Mouse (Mus musculus): Measurements from ENCODE around the gene Gm10721. TPM values are rescaled to one million over a fixed set of nuclear protein-coding genes. Genes with fewer than 3 reads are reported as not detected.

Gene Gm10721
- polyA plus RNA-seq (2012; rRNA removed), result not detected in 2 replicates

DNA sequence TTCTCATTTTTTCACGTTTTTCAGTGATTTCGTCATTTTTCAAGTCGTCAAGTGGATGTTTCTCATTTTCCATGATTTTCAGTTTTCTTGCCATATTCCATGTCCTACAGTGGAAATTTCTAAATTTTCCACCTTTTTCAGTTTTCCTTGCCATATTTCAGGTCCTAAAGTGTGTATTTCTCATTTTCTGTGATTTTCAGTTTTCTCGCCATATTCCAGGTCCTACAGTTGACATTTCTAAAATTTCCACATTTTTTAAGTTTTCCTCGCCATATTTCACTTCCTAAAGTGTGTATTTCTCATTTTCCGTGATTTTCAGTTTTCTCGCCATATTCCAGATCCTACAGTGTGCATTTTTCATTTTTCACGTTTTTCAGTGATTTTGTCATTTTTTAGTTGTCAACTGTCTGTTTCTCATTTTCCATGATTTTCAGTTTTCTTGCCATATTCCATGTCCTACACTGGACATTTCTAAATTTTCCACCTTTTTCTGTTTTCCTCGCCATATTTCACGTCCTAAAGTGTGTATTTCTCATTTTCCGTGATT lies at the start of gene Gm10721:
TSS of gene Gm10721 (plus strand) at position 408 of the 547 bp plus-strand sequence.

DNA sequence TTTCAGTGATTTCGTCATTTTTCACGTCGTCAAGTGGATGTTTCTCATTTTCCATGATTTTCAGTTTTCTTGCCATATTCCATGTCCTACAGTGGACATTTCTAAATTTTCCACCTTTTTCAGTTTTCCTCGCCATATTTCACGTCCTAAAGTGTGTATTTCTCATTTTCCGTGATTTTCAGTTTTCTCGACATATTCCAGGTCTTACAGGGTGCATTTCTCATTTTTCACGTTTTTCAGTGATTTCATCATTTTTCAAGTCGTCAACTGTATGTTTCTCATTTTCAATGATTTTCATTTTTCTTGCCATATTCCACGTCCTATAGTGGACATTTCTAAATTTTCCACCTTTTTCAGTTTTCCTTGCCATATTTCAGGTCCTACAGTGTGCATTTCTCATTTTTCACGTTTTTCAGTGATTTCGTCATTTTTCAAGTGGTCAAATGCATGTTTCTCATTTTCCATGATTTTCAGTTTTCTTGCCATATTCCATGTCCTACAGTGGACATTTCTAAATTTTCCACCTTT lies 12.4 kb upstream of the Gm10721 start, which contains the start of gene Gm10722:
TSS of gene Gm10722 (plus strand) at position 478 of the 528 bp plus-strand sequence.

DNA sequence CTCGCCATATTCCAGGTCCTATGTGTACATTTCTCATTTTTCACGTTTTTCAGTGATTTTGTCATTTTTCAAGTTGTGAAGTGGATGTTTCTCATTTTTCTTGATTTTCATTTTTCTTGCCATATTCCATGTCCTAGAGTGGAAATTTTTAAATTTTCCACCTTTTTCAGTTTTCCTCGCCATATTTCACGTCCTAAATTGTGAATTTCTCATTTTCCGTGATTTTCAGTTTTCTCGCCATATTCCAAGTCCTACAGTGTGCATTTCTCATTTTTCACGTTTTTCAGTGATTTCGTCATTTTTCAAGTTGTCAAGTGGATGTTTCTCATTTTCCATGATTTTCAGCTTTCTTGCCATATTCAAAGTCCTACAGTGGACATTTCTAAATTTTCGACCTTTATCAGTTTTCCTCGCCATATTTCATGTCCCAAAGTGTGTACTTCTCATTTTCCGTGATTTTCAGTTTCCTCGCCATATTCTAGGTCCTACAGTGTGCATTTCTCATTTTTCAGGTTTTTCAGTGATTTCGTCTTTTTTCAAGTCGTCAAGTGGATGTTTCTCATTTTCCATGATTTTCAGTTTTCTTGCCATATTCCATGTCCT lies 10.0 kb upstream of the Gm10721 start, which contains the start of gene Gm11168:
TSS of gene Gm11168 (plus strand) at position 553 of the 603 bp plus-strand sequence.

DNA sequence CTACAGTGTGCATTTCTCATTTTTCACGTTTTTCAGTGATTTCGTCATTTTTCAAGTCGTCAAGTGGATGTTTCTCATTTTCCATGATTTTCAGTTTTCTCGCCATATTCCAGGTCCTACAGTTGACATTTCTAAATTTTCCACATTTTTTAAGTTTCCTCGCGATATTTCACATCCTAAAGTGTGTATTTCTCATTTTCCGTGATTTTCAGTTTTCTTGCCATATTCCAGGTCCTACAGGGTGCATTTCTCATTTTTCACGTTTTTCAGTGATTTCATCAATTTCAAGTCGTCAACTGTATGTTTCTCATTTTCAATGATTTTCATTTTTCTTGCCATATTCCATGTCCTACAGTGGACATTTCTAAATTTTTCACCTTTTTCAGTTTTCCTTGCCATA lies 2.4 kb downstream of the Gm10721 start, which contains the start of gene Gm10720:
TSS of gene Gm10720 (plus strand) at position 301 of the 400 bp plus-strand sequence.

DNA sequence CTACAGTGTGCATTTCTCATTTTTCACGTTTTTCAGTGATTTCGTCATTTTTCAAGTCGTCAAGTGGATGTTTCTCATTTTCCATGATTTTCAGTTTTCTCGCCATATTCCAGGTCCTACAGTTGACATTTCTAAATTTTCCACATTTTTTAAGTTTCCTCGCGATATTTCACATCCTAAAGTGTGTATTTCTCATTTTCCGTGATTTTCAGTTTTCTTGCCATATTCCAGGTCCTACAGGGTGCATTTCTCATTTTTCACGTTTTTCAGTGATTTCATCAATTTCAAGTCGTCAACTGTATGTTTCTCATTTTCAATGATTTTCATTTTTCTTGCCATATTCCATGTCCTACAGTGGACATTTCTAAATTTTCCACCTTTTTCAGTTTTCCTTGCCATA lies 4.2 kb downstream of the Gm10721 start, which contains the start of gene Gm10719:
TSS of gene Gm10719 (plus strand) at position 301 of the 400 bp plus-strand sequence.

DNA sequence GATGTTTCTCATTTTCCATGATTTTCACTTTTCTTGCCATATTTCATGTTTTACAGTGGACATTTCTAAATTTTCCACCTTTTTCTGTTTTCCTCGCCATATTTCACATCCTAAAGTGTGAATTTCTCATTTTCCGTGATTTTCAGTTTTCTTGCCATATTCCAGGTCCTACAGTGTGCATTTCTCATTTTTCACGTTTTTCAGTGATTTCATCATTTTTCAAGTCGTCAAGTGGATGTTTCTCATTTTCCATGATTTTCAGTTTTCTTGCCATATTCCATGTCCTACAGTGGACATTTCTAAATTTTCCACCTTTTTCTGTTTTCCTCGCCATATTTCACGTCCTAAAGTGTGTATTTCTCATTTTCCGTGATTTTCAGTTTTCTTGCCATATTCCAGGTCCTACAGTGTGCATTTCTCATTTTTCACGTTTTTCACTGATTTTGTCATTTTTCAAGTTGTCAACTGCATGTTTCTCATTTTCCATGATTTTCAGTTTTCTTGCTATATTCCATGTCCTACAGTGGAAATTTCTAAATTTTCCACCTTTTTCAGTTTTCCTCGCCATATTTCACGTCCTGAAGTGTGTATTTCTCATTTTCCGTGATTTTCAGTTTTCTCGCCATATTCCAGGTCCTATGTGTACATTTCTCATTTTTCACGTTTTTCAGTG lies 10.5 kb downstream of the Gm10721 start, which contains the start of gene Gm10718:
TSS of gene Gm10718 (plus strand) at position 236 of the 673 bp plus-strand sequence.

DNA sequence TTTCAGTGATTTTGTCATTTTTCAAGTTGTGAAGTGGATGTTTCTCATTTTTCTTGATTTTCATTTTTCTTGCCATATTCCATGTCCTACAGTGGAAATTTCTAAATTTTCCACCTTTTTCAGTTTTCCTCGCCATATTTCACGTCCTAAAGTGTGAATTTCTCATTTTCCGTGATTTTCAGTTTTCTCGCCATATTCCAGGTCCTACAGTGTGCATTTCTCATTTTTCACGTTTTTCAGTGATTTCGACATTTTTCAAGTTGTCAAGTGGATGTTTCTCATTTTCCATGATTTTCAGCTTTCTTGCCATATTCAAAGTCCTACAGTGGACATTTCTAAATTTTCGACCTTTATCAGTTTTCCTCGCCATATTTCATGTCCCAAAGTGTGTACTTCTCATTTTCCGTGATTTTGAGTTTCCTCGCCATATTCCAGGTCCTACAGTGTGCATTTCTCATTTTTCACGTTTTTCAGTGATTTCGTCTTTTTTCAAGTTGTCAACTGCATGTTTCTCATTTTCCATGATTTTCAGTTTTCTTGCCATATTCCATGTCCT lies 12.1 kb downstream of the Gm10721 start, which contains the start of gene Gm10717:
TSS of gene Gm10717 (plus strand) at position 506 of the 556 bp plus-strand sequence.

DNA sequence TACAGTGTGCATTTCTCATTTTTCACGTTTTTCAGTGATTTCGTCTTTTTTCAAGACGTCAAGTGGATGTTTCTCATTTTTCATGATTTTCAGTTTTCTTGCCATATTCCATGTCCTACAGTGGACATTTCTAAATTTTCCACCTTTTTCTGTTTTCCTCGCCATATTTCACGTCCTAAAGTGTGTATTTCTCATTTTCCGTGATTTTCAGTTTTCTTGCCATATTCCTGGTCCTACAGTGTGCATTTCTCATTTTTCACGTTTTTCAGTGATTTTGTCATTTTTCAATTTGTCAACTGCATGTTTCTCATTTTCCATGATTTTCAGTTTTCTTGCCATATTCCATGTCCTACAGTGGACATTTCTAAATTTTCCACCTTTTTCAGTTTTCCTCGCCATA lies 21.4 kb downstream of the Gm10721 start, which contains the start of gene Gm17535:
TSS of gene Gm17535 (plus strand) at position 301 of the 400 bp plus-strand sequence.

DNA sequence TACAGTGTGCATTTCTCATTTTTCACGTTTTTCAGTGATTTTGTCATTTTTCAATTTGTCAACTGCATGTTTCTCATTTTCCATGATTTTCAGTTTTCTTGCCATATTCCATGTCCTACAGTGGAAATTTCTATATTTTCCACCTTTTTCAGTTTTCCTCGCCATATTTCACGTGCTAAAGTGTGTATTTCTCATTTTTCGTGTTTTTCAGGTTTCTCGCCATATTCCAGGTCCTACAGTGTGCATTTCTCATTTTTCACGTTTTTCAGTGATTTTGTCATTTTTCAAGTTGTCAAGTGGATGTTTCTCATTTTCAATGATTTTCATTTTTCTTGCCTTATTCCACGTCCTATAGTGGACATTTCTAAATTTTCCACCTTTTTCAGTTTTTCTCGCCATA lies 23.6 kb downstream of the Gm10721 start, which contains the start of gene Gm10715:
TSS of gene Gm10715 (plus strand) at position 301 of the 400 bp plus-strand sequence.

Other genes with a start within 250 kb of the Gm10721 start
- not detected in 2 replicates for gene Gm10722, start 12.2 kb upstream of the Gm10721 start, polyA plus RNA-seq (2012; rRNA removed)
- gene Gm11168, start 9.8 kb upstream of the Gm10721 start, polyA plus RNA-seq (2012; rRNA removed), result not detected in 2 replicates
- not detected in 2 replicates for gene Gm10720, start 2.5 kb downstream of the Gm10721 start, polyA plus RNA-seq (2012; rRNA removed)
- gene Gm10719, start 4.3 kb downstream of the Gm10721 start, polyA plus RNA-seq (2012; rRNA removed), result not detected in 2 replicates
- gene Gm10718, start 10.4 kb downstream of the Gm10721 start, polyA plus RNA-seq (2012; rRNA removed), result not detected in 2 replicates
- gene Gm10717, start 12.3 kb downstream of the Gm10721 start, polyA plus RNA-seq (2012; rRNA removed), result not detected in 2 replicates
- not detected in 2 replicates for gene Gm17535, start 21.5 kb downstream of the Gm10721 start, polyA plus RNA-seq (2012; rRNA removed)
- gene Gm10715, start 23.7 kb downstream of the Gm10721 start, polyA plus RNA-seq (2012; rRNA removed), result not detected in 2 replicates